ENCODE assay signal across 29 mouse cellular contexts in genomic region chr16:74373407-74373806, GRCm38 (mm10). TPM values are rescaled to one million over a fixed set of nuclear protein-coding genes. Genes with fewer than 3 reads are reported as not detected.
"Had no signal": no experiment of that assay in that cellular context is flagged by ENCODE, and none has a peak within 500 bp of the region (broad histone marks: within the 10 kb centered on the region; RNA-seq: fewer than 3 reads in every experiment).

No protein-coding gene starts in this region.

- H3K27me3 ChIP-seq: heart, embryonic 12.5 days; hindbrain, embryonic 12.5 days; intestine, embryonic 15.5 days; kidney, embryonic 15.5 days; limb, embryonic 13.5 days; limb, embryonic 15.5 days; liver, embryonic 12.5 days had no signal

- DNase-seq: gastrocnemius, adult 2 months; gastrocnemius, postnatal 10 days; gastrocnemius, postnatal 25 days; heart, adult 18-20 months; heart, postnatal 10 days; heart, postnatal 4 days; kidney, adult 2 months; kidney, adult 9 months; kidney, postnatal 14 days; kidney, postnatal 36 days; layer of hippocampus, adult 9-11 months; layer of hippocampus, postnatal 36 days; left cerebral cortex, postnatal 4 days had no signal

- H3K4me2 ChIP-seq: heart, embryonic 12.5 days; hindbrain, embryonic 12.5 days; hindbrain, embryonic 14.5 days; intestine, embryonic 15.5 days; kidney, embryonic 15.5 days; limb, embryonic 13.5 days; limb, embryonic 15.5 days; liver, embryonic 12.5 days had no signal

- H3K4me3 ChIP-seq: gastrocnemius, adult 2 months; heart, embryonic 10.5 days; heart, embryonic 12.5 days; hindbrain, embryonic 10.5 days; hindbrain, embryonic 12.5 days; intestine, embryonic 15.5 days; kidney, embryonic 15.5 days; limb, embryonic 13.5 days; limb, embryonic 15.5 days; liver, embryonic 12.5 days had no signal

- H3K4me1 ChIP-seq: heart, embryonic 10.5 days; heart, embryonic 12.5 days; intestine, embryonic 15.5 days; kidney, embryonic 15.5 days; limb, embryonic 15.5 days; liver, embryonic 12.5 days had no signal

- H3K27ac ChIP-seq: gastrocnemius, adult 2 months; heart, embryonic 10.5 days; hindbrain, embryonic 10.5 days; hindbrain, embryonic 12.5 days; hindbrain, embryonic 14.5 days; intestine, embryonic 15.5 days; kidney, embryonic 15.5 days; kidney, postnatal 0 days; limb, embryonic 13.5 days; limb, embryonic 15.5 days; liver, embryonic 12.5 days; liver, embryonic 14.5 days had no signal

- H3K36me3 ChIP-seq: heart, embryonic 10.5 days; heart, embryonic 12.5 days; hindbrain, embryonic 10.5 days; hindbrain, embryonic 12.5 days; intestine, embryonic 15.5 days; kidney, embryonic 15.5 days; limb, embryonic 13.5 days; limb, embryonic 15.5 days; liver, embryonic 12.5 days had no signal

- ATAC-seq: hindbrain, embryonic 16.5 days; inflammation-experienced regulatory T-cells, adult 6 months; intestine, embryonic 15.5 days; intestine, postnatal 0 days; liver, embryonic 12.5 days had no signal

- H3K9ac ChIP-seq: heart, embryonic 12.5 days; hindbrain, embryonic 12.5 days; hindbrain, embryonic 14.5 days; intestine, embryonic 15.5 days; kidney, embryonic 15.5 days; limb, embryonic 13.5 days; limb, embryonic 15.5 days; liver, embryonic 12.5 days; liver, embryonic 14.5 days had no signal

- H3K9me3 ChIP-seq: heart, embryonic 10.5 days; heart, embryonic 12.5 days; hindbrain, embryonic 10.5 days; hindbrain, embryonic 12.5 days; intestine, embryonic 15.5 days; kidney, embryonic 15.5 days; limb, embryonic 13.5 days; limb, embryonic 15.5 days; liver, embryonic 12.5 days had no signal

RNA-seq across cellular contexts. Expression of gene Robo2, which starts 38.2 kb away (rescaled TPM):
- total RNA-seq: granulocyte monocyte progenitor cell, adult 5-6 weeks had no signal
